Mouse (Mus musculus) forebrain, embryonic 16.5 days (tissue): ENCODE data around the gene Tead2. TPM values are rescaled to one million over a fixed set of nuclear protein-coding genes. Genes with fewer than 3 reads are reported as not detected.

Source experiments
- ATAC-seq: fragments of 200-750 bp; cut with Nextera tagmentation; 2 replicates; pipeline ENCODE4 v1.8.0; 2017; ENCODE audit warnings: mild to moderate bottlenecking, moderate library complexity
- H3K27ac ChIP-seq: fragments of 300-500 bp; sonication (generic); 2 replicates; pipeline ENCODE4 v1.5.1; 2014; ENCODE audit warnings: low read length, control low read depth
- H3K27me3 ChIP-seq: fragments of 300-500 bp; sonication (generic); replicated peaks from 2 replicates; pipeline ENCODE4 v1.6.1; 2014; ENCODE audit warnings: low read length; ENCODE audit not compliant: control insufficient read depth, insufficient read depth
- H3K36me3 ChIP-seq: fragments of 300-500 bp; sonication (generic); 2 replicates; pipeline ENCODE4 v1.6.1; 2014; ENCODE audit not compliant: control insufficient read depth, insufficient read depth
- H3K4me1 ChIP-seq: fragments of 300-500 bp; sonication (generic); replicated peaks from 2 replicates; pipeline ENCODE4 v1.6.1; 2014; ENCODE audit warnings: low read length; ENCODE audit not compliant: control insufficient read depth, insufficient read depth
- H3K4me2 ChIP-seq: fragments of 300-500 bp; sonication (generic); 2 replicates; pipeline ENCODE4 v1.6.1; 2014; ENCODE audit warnings: mild to moderate bottlenecking, low read length, control low read depth
- H3K4me3 ChIP-seq: fragments of 300-500 bp; sonication (generic); replicated peaks from 2 replicates; pipeline ENCODE4 v1.5.1; 2014; ENCODE audit warnings: mild to moderate bottlenecking, low read length, control low read depth
- H3K9ac ChIP-seq: fragments of 300-500 bp; sonication (generic); replicated peaks from 2 replicates; pipeline ENCODE4 v1.6.1; 2014; ENCODE audit warnings: low read depth, low read length, control low read depth
- H3K9me3 ChIP-seq: fragments of 300-500 bp; sonication (generic); 2 replicates; pipeline ENCODE4 v1.6.1; 2016; ENCODE audit warnings: low read length; ENCODE audit not compliant: control insufficient read depth
- WGBS: fragments of 180-500 bp; shearing (Covaris S2); extraction: QIAGEN DNeasy Blood & Tissue Kit; methylation state at CpG from one replicate; pipeline ENCODE4 v1.1.7; 2014; 5-methylcytosine and 5-hydroxymethylcytosine counted together
- polyA plus RNA-seq: library from polyadenylated mRNA; unstranded; fragments of >200 nt; fragmentation: Nextera tagmentation; extraction: Ambion mirVana; gene quantifications from 2 replicates; pipeline ENCODE4 v1.2.1, GENCODE M21; 2015

Tead2 gene
- polyA plus RNA-seq, 1 experiment from 2014 or later, result 79.5 TPM

- no peaks in the 10 kb centered on the region for H3K9me3 ChIP-seq
- H3K4me2 ChIP-seq, result no peak overlapping the region
- no peak overlapping the region for H3K27ac ChIP-seq
- H3K4me3 ChIP-seq, result no peak overlapping the region
- H3K9ac ChIP-seq, result no peak overlapping the region
- H3K4me1 ChIP-seq, result peaks cover 13% of the 10 kb centered on the region
- WGBS, result 60% methylated on average over 7 of the region's 7 CpGs
- no peaks in the 10 kb centered on the region for H3K36me3 ChIP-seq
- ATAC-seq, result no peak
- H3K27me3 ChIP-seq, result peaks cover 61% of the 10 kb centered on the region
Measured at GRCm38 (mm10) chr7:45183672-45184071, 31.9 kb upstream of the Tead2 start.

DNA sequence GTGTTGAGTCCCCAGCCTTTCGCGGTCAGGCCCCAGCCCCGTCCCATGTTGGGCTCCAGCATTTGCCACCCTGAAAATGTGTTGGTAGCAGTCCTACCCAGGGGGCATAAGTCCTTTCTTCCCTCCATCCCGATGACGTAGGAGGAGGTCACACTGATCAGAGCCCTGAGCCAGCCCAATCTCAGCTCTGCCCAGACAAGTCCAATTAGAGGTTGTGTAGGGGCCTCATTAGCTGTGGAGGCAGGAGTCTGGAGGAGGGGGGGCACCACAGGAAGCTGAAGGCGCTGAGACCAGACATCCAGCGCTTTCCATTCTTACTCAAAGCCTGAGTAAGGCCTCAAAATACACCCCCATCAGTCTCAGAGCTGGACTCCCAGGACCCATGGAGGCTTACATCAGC, 29.6 kb upstream of the Tead2 start:
- peaks cover 13% of the 10 kb centered on the region for H3K4me1 ChIP-seq
- no peak overlapping the region for H3K4me3 ChIP-seq
- no peaks in the 10 kb centered on the region for H3K9me3 ChIP-seq
- 41% methylated on average over 7 of the region's 7 CpGs for WGBS
- peaks cover 40% of the 10 kb centered on the region for H3K27me3 ChIP-seq
- no peaks in the 10 kb centered on the region for H3K36me3 ChIP-seq
- no peak overlapping the region for H3K27ac ChIP-seq
- H3K9ac ChIP-seq, result no peak overlapping the region
- no peak for ATAC-seq
- H3K4me2 ChIP-seq, result no peak overlapping the region

DNA sequence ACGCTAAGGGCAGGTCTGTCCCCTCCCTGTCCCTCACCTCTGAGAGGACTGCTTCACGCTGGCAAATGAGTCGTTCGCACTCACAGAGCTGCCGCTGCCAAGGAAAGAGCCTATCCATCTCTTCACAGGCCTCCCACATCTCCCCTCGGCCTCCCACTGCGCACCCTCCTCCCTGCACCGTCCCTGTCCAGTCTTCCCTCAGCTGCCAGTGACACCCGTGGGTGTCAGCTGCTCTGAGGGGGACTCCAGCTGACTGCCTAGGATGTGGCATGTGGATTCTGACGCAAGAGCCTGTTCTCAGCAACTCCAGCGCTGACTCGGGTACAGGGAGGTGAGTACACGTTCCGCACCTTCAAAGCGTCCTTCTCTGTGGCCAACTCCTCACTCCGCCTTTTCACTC, 26.0 kb upstream of the Tead2 start:
- no peak overlapping the region for H3K4me3 ChIP-seq
- H3K9ac ChIP-seq, result no peak overlapping the region
- no peaks in the 10 kb centered on the region for H3K9me3 ChIP-seq
- H3K27ac ChIP-seq, result no peak overlapping the region
- H3K36me3 ChIP-seq, result no peaks in the 10 kb centered on the region
- no peaks in the 10 kb centered on the region for H3K4me1 ChIP-seq
- no peak for ATAC-seq
- peaks cover 8% of the 10 kb centered on the region; the same call in 1 of the 2 replicates for H3K27me3 ChIP-seq
- no peak overlapping the region for H3K4me2 ChIP-seq
- WGBS, result 57% methylated on average over 16 of the region's 16 CpGs

GRCm38 (mm10) chr7:45190186-45190585, 25.4 kb upstream of the Tead2 start:
- ATAC-seq, result no peak
- no peak overlapping the region for H3K4me3 ChIP-seq

GRCm38 (mm10) chr7:45191161-45191560, 24.4 kb upstream of the Tead2 start:
- no peak overlapping the region for H3K4me3 ChIP-seq
- H3K36me3 ChIP-seq, result no peaks in the 10 kb centered on the region
- no peak for ATAC-seq
- H3K27ac ChIP-seq, result no peak overlapping the region
- H3K4me2 ChIP-seq, result no peak overlapping the region
- H3K9me3 ChIP-seq, result no peaks in the 10 kb centered on the region
- WGBS, result 80% methylated on average over 2 of the region's 2 CpGs
- no peaks in the 10 kb centered on the region for H3K4me1 ChIP-seq
- no peak overlapping the region for H3K9ac ChIP-seq
- H3K27me3 ChIP-seq, result peaks cover 2% of the 10 kb centered on the region; the same call in 1 of the 2 replicates

More at GRCm38 (mm10) chr7:45190186-45190585, 25.4 kb upstream of the Tead2 start:
- Histone ChIP-seq H3K4me1 (no peaks in the 10 kb centered on the region), H3K27ac (no peak overlapping the region), H3K9ac (no peak overlapping the region), H3K9me3 (no peaks in the 10 kb centered on the region), H3K36me3 (no peaks in the 10 kb centered on the region), H3K27me3 (peaks cover 2% of the 10 kb centered on the region; the same call in 1 of the 2 replicates), H3K4me2 (no peak overlapping the region)
- 89% methylated on average over 6 of the region's 6 CpGs for WGBS

DNA sequence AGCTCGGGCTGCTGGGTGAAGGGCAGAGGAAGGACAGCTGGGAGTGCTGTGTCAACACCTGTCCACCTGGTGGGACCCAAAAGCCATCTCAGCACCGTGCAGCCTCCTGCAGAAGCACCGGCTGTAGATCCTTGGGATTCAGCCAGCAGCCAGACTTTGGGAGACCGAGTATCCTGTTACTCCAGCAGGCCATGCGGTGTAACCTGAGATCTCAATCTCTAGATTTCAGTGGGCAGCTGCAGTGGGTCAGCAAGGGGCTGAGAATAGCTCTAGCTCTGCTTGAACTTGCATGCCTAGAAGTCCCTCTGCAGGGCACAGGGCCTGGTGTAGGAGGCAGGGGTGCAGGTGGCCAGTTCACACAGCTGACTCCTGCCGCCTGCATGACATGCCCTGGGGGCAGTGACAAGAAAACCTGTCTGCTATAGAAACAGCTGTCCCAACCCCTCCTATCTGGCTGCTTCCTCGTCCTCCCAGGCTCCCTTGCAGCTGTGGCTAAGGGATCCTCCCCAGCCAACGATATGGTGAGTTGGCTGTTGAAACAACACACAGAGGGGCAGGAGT, 23.7 kb upstream of the Tead2 start:
- 22% methylated on average over 8 of the region's 8 CpGs for WGBS

DNA sequence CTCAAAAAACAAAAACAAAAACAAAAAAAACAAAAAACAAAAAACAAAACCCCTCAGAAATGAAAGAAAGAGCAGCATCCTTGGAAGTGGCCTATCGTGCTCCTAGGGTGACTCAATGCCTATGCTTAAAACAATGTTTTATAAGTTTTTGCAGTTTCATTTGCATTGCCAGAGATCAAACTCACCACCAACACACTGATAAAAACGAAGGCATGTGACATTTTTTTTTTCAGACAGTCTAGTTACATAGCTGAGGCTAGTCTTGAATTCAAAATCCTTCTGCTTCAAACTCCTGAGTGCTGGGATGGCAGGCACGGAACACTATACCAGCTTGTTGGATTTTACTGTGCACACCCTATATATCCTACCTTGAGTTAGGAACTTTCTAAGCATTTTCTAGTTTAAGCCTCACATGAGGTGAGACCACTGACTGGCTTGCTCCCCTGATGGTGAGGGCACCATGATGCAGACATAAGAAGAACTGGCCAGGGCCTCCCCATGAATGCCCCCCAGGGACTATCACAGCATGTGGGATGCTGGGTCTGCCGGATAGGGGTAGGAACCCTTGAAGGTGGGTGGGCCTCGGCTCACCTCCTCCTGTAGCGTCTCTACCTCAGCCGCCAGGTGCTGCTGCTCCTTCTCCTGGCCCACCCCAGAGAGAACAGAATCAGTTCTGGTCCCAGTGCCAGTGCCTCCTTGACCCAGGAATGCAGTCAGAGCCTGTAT, 22.8 kb upstream of the Tead2 start:
- H3K36me3 ChIP-seq, result no peaks in the 10 kb centered on the region
- no peaks in the 10 kb centered on the region for H3K4me1 ChIP-seq
- no peak overlapping the region for H3K9ac ChIP-seq
- 0 out of 2 replicates have a peak, but pooled peaks cover 2% of the 10 kb centered on the region for H3K27me3 ChIP-seq
- no peaks in the 10 kb centered on the region for H3K9me3 ChIP-seq
- H3K4me3 ChIP-seq, result no peak overlapping the region
- WGBS, result 82% methylated on average over 7 of the region's 7 CpGs
- no peak for ATAC-seq
- no peak overlapping the region for H3K27ac ChIP-seq
- no peak overlapping the region for H3K4me2 ChIP-seq

More for the DNA sequence above, 23.7 kb upstream of the Tead2 start:
- H3K9me3 ChIP-seq, result no peaks in the 10 kb centered on the region
- H3K4me2 ChIP-seq, result no peak overlapping the region
- no peak for ATAC-seq
- H3K27ac ChIP-seq, result no peak overlapping the region
- no peaks in the 10 kb centered on the region for H3K4me1 ChIP-seq
- no peak overlapping the region for H3K9ac ChIP-seq
- 0 out of 2 replicates have a peak, but pooled peaks cover 2% of the 10 kb centered on the region for H3K27me3 ChIP-seq
- H3K4me3 ChIP-seq, result no peak overlapping the region
- no peaks in the 10 kb centered on the region for H3K36me3 ChIP-seq

DNA sequence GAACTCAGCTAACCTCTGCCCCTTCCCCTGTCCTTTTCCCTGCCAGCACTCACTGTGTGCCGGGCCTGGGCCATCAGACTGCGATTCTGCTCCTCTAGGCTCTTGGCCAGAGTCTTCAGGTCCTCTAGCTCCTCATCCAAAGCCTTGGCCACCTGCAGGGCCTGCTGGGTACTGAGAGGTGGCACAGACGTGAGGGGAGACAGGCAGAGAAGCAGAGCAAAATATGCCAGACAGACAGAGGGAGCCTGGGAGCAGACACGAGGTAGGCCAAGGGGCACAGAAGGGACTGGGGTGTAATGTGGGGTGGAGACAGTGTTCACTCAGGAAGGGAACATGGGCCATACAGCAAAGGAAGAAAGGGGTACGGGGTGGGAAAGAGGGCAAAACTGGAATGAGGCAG, 22.1 kb upstream of the Tead2 start:
- no peak for ATAC-seq
- Histone ChIP-seq H3K27ac (no peak overlapping the region), H3K9me3 (no peaks in the 10 kb centered on the region), H3K36me3 (no peaks in the 10 kb centered on the region), H3K4me2 (no peak overlapping the region), H3K4me1 (peaks cover 4% of the 10 kb centered on the region), H3K9ac (no peak overlapping the region), H3K27me3 (0 out of 2 replicates have a peak, but pooled peaks cover 2% of the 10 kb centered on the region), H3K4me3 (no peak overlapping the region)
- WGBS, result 50% methylated on average over 5 of the region's 5 CpGs

DNA sequence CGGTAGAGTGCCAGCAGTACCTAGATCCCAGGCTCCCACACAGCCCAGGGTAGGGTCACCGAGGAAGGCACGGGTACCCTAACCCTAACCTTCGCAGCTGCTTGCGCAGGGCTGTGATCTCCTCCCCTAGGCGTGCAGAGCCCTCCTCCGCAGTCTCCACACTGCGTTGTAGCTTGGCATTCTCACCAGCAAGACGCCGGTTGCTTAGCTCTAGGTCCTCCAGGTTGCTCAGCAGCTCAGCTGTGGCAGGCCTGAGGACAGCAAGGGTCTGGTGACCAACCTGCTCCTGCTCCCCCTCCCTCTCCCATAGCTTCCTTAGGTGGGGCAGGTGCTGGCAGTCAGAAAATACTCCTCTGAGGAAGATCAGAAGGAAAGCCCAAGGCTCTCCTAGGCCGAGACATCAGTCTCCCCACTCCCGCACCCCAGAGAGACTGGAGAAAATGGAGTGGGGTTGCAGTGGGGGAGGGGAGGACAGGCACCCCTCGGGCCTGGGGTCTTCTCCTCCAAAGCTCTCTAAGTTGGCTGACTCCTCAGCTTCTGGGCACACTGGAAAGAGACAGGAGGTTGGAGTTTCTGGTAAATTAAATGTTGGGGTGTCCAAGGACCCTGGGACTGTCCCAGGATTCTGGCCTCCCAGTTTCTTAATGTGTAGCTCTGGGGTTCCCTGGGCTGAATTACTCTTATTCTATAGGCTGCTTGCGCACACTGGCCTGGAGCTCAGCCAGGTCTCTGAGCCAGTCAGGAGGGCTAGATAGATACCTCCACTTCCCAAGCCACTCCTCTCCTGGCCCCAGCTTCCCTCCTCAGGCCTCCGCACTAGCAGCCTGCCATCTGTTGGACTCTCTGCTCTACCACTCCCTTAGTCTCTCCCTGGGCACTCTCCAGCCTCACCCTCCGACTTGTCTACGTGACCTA, 21.4 kb upstream of the Tead2 start:
- Histone ChIP-seq H3K4me1 (peaks cover 5% of the 10 kb centered on the region), H3K4me3 (no peak overlapping the region), H3K27ac (no peak overlapping the region), H3K36me3 (no peaks in the 10 kb centered on the region), H3K4me2 (no peak overlapping the region), H3K9ac (no peak overlapping the region), H3K9me3 (no peaks in the 10 kb centered on the region), H3K27me3 (0 out of 2 replicates have a peak, but pooled peaks cover 2% of the 10 kb centered on the region)
- ATAC-seq, result no peak
- WGBS, result 72% methylated on average over 17 of the region's 17 CpGs
